Mouse (Mus musculus): Measurements from ENCODE around the gene Acsl6.
"Not testable (repeated sequence)": the region's sequence is repeated elsewhere in the genome, so short reads cannot be mapped to it uniquely, and the experiment has no call there.

Gene Acsl6

GRCm38 (mm10) chr11:54396686-54397085, 93.1 kb downstream of the Acsl6 start:
- no peak for DNase-seq (ENCODE audit: low read depth)

GRCm38 (mm10) chr11:54398058-54398457, 94.5 kb downstream of the Acsl6 start:
- no peak for DNase-seq (ENCODE audit: low read depth)

- not testable (repeated sequence) for DNase-seq (ENCODE audit: low read depth)
Observed at GRCm38 (mm10) chr11:54400803-54401202, 97.2 kb downstream of the Acsl6 start.

DNA sequence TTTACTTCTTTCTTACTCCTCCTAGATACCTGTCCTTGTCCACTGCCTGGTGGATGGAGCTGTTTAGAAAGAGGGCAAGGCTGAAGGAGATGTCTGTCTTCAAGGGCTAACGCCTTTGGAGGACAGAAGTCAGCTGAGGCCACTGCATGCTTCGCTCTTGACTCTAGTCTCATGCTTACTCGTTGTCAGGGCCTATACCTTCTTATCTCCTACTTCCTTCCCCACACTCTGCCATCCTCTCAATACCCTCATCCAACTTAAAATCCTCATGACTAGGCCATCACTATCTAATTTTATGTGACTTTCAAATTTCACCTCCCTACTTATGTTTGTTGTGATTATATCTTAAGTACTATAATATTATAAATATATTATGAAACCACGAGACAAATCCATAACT, 101.3 kb downstream of the Acsl6 start:
- no peak for DNase-seq (ENCODE audit: low read depth)

DNA sequence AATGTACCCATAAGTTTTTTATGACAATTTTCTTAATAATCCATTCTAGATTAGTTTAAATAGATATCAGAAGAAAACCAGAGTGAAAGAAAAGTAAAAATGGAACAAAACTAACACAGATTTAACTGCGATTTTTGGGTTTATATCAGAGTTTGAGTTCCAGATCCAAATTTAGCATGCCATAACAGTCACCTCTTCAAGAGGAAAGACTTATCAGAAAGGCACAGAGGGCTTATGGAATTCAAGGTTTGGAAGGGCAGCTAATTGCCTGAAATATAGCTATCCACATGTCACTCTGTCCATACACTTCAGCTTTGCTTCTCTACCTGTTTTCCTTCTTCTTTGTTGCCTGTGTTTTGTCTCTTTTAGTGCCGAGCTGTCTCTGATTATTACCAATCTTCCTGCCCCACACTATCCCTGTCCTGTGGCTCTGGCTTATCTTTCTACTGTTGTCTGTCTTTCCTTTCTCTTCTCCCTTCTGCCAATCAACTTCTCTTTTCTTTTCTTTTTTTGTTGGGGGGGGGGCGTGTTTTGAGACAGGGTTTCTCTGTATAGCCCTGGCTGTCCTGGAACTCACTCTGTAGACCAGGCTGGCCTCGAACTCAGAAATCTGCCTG, 103.4 kb downstream of the Acsl6 start:
- no peak for DNase-seq (ENCODE audit: low read depth)

- DNase-seq (ENCODE audit: low read depth): no peak
Observed at GRCm38 (mm10) chr11:54410612-54411011, 107.0 kb downstream of the Acsl6 start.

DNA sequence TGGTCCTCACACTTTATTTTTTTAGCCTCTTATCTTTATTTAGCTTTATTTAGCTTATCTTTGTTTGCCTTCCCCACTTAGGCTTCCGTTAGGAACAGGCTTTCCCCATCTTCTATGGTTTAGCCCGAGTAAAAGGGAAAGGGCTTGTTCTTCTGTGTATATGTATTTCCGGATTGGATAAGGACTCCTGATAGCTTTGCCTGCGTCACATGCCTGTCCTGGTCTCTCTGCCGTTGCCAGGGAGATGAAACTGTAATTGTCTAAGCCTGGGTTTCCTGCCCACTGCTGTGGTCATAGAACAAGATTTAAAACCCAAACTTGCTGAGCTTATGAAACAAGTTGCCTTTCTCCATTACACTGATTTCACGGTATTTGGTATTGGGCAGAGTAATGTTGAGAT, 109.4 kb downstream of the Acsl6 start:
- no peak for DNase-seq (ENCODE audit: low read depth)
